Mouse (Mus musculus): ENCODE results near the gene Cdca3. TPM values are rescaled to one million over a fixed set of nuclear protein-coding genes. Genes with fewer than 3 reads are reported as not detected.

Cdca3 gene
- polyA plus RNA-seq (2014; fragmentation: Nextera tagmentation; extraction: Ambion mirVana) = 137 and 153 TPM in 2 replicates

DNA sequence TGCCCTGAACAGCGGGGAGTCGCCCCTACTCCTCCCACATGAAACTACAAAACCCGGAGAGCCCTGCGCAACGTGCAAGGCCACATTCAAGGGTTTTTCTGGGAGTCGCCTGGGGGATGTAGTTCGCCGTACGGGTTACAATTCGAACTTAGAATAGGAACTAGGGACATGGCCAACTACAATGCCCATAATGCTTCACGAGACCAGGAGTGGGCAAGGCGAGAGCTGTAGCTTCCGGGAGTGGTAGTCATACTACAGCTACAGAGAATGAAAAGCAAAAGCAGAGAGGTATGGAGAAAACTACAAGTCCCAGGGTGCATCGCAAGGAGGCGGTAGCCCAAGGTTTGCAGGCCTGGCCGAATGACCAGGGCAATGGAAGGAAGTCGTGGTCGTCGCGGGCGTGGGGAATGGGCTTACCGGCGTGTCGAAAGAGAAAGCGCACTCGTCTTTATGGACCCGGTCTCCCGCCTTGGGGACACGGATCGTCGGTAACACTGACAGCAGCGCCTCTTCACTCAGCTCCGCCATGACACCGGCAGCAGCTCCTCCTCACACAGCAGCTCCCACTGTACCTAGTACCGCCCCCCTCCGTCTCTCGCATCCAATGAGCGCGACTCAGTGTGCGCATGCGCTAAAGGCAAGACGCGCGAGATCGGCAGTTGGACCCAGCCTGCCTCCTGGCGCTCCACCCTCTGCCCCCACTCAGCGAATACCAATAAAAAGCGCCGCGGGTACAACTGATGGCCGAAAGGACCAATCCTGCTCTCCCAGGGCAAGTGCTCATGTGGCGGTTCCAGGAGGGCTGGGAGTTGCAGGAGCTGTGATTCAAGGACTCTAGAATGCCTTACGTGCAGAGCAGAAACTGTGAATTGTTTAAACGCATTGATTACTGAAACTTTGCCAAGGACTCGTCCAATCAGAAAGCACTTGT is at the start of gene Cdca3, which contains the start of gene Usp5:
Gene Cdca3, plus strand, starts transcription at position 680 of the 931 bp plus-strand sequence.
Gene Usp5, minus strand, starts transcription at position 617 of the 931 bp plus-strand sequence.
- peaks cover 19% of the 10 kb centered on the region for H3K36me3 ChIP-seq (ENCODE audit: control insufficient read depth, insufficient read depth, low read length)
- peaks cover 9% of the 10 kb centered on the region; the same call in 1 of the 2 replicates for H3K4me1 ChIP-seq (ENCODE audit: control insufficient read depth, insufficient read depth, low read length)
- peak within 1 kb of the TSS; percentile 78 for H3K9ac ChIP-seq (ENCODE audit: low read depth, low read length)
- peak within 1 kb of the TSS; percentile 93 for H3K4me2 ChIP-seq
- H3K4me3 ChIP-seq (ENCODE audit: low read depth, low read length) = peak within 1 kb of the TSS; percentile 60
- peak within 1 kb of the TSS; percentile 92 for H3K27ac ChIP-seq (ENCODE audit: low read depth, low read length)
- no peaks in the 10 kb centered on the region for H3K9me3 ChIP-seq (replicated peaks; ENCODE audit: control insufficient read depth, low read length)
- peak; percentile 93 for ATAC-seq (replicated peaks; ENCODE audit: insufficient number of reproducible peaks, low FRiP score, low TSS enrichment)
- no peaks in the 10 kb centered on the region for H3K27me3 ChIP-seq (ENCODE audit: control insufficient read depth, insufficient read depth, low read length)
- WGBS (ENCODE audit: insufficient replicate concordance) = under 1% methylated on average over 55 of the region's 55 CpGs

DNA sequence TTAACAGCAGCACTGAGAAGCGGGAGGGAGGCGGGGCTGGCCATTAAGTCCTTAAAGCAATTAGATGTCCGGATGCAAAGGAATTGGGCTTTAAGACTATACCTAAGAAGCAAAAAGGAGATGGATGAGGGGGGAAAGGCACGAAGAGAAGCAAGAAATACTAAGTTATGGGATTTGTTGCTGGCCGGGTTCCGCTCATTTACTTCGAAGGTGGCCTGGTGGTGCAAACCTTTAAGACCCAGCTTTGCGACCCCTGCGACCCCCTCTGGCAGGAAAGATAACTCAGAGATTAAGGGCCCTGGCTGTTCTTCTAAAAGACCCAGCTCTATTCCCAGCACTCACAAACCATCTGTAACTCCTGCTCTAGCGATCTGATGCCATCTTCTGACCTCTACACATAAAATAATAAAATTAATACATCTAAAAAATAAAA is 49.3 kb upstream of the Cdca3 start:
- no peak for ATAC-seq (replicated peaks; ENCODE audit: insufficient number of reproducible peaks, low FRiP score, low TSS enrichment)
- H3K9ac ChIP-seq (ENCODE audit: low read depth, low read length) = no peak overlapping the region; the same call in 1 of the 2 replicates

DNA sequence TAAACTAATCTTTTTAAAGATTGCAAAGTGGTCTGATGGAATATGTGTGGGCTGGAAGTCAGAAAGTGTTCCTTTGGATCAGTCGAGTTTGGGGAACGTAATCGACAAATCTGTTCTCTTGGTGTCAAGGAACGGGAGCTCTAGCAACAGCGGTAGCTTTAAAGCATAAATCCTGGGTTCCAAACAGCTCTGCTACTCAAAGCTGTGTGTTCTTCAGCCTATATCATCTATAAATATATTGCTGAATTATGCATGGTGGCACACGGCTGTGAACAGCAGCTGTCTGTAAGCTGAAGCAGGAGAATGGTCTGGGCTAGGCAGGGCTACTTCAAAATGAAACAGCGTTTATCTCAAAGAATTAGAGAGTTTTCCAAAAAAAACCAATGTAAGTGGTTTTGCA is 48.4 kb upstream of the Cdca3 start:
- no peak for ATAC-seq (replicated peaks; ENCODE audit: insufficient number of reproducible peaks, low FRiP score, low TSS enrichment)
- no peaks in the 10 kb centered on the region for H3K9me3 ChIP-seq (replicated peaks; ENCODE audit: control insufficient read depth, low read length)
- no peak overlapping the region for H3K4me3 ChIP-seq (ENCODE audit: low read depth, low read length)
- no peak overlapping the region for H3K27ac ChIP-seq (ENCODE audit: low read depth, low read length)
- peaks cover 23% of the 10 kb centered on the region for H3K27me3 ChIP-seq (ENCODE audit: control insufficient read depth, insufficient read depth, low read length)
- WGBS (ENCODE audit: insufficient replicate concordance) = 83% methylated on average over 7 of the region's 7 CpGs
- H3K9ac ChIP-seq (ENCODE audit: low read depth, low read length) = no peak overlapping the region
- no peaks in the 10 kb centered on the region for H3K36me3 ChIP-seq (ENCODE audit: control insufficient read depth, insufficient read depth, low read length)
- H3K4me1 ChIP-seq (ENCODE audit: control insufficient read depth, insufficient read depth, low read length) = peaks cover 5% of the 10 kb centered on the region; the same call in 1 of the 2 replicates
- no peak overlapping the region for H3K4me2 ChIP-seq

More for the DNA sequence above, 49.3 kb upstream of the Cdca3 start:
- H3K27me3 ChIP-seq (ENCODE audit: control insufficient read depth, insufficient read depth, low read length) = peaks cover 23% of the 10 kb centered on the region
- H3K4me1 ChIP-seq (ENCODE audit: control insufficient read depth, insufficient read depth, low read length) = peaks cover 5% of the 10 kb centered on the region; the same call in 1 of the 2 replicates
- H3K36me3 ChIP-seq (ENCODE audit: control insufficient read depth, insufficient read depth, low read length) = no peaks in the 10 kb centered on the region
- H3K9me3 ChIP-seq (replicated peaks; ENCODE audit: control insufficient read depth, low read length) = no peaks in the 10 kb centered on the region
- 7% methylated on average over 10 of the region's 10 CpGs for WGBS (ENCODE audit: insufficient replicate concordance)
- no peak overlapping the region for H3K27ac ChIP-seq (ENCODE audit: low read depth, low read length)
- peak overlapping the region; percentile 73 for H3K4me2 ChIP-seq
- peak overlapping the region; percentile 43 for H3K4me3 ChIP-seq (ENCODE audit: low read depth, low read length)

DNA sequence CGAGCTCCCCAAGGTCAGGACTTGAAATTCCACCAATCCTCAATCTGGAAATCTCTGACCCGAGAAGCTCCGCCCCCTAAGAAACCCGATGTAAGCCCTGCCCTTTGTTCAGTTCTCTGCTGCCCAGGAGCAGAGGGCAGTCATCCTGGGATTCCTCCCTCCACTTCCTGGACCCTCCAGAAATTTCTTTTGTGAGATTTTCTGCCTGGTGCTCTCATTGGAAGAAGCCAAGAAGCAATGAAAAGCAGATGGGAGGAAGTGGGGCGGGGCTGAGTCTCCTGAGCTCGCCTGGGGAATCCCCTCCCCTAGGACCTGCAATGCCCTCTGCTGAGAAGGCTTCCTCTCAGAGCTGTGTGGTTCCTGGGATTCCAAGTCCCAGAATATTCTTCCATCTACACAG is 46.9 kb upstream of the Cdca3 start:
- 16% methylated on average over 6 of the region's 6 CpGs for WGBS (ENCODE audit: insufficient replicate concordance)
- Histone ChIP-seq H3K27ac (ENCODE audit: low read depth, low read length) (no peak overlapping the region), H3K36me3 (ENCODE audit: control insufficient read depth, insufficient read depth, low read length) (no peaks in the 10 kb centered on the region), H3K9ac (ENCODE audit: low read depth, low read length) (no peak overlapping the region), H3K4me2 (peak overlapping the region; percentile 47), H3K27me3 (ENCODE audit: control insufficient read depth, insufficient read depth, low read length) (peaks cover 23% of the 10 kb centered on the region), H3K4me3 (ENCODE audit: low read depth, low read length) (peak overlapping the region; percentile 27), H3K9me3 (replicated peaks; ENCODE audit: control insufficient read depth, low read length) (no peaks in the 10 kb centered on the region), H3K4me1 (ENCODE audit: control insufficient read depth, insufficient read depth, low read length) (peaks cover 5% of the 10 kb centered on the region; the same call in 1 of the 2 replicates)
- ATAC-seq (replicated peaks; ENCODE audit: insufficient number of reproducible peaks, low FRiP score, low TSS enrichment) = no peak

DNA sequence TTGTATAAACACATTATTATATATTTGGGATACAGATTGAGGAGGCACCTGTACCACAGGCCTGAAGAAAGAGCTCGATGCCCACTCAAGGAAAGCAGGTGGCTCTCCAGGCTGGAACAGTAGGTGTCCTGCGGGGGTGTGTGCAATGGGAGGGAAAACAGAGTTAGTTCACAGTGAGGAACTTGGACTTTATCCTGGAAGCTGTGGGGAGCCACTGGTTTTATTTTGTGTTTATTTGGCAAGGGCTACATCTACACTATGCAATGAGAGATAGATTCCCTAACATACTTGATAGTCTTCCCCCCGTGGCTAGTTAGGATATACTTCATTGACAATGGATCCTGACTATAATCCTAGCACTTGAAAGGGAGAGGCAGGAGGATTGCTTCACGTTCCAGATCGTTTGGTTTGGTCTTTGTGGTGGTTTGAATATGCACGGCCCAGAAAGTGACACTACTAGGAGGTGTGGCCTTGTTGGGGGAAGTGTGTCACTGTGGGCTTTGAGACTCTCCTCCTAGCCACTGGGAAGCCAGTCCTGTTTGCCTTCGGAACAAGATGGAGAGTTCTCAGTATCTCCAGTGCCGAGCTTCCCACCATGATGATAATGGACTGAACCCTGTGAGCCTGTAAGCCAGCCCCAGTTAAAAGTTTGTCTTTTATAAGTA is 42.5 kb upstream of the Cdca3 start:
- no peaks in the 10 kb centered on the region for H3K9me3 ChIP-seq (replicated peaks; ENCODE audit: control insufficient read depth, low read length)
- H3K36me3 ChIP-seq (ENCODE audit: control insufficient read depth, insufficient read depth, low read length) = no peaks in the 10 kb centered on the region
- ATAC-seq (replicated peaks; ENCODE audit: insufficient number of reproducible peaks, low FRiP score, low TSS enrichment) = no peak
- WGBS (ENCODE audit: insufficient replicate concordance) = 52% methylated on average over 8 of the region's 8 CpGs
- no peaks in the 10 kb centered on the region for H3K27me3 ChIP-seq (ENCODE audit: control insufficient read depth, insufficient read depth, low read length)
- H3K9ac ChIP-seq (ENCODE audit: low read depth, low read length) = no peak overlapping the region
- H3K4me1 ChIP-seq (ENCODE audit: control insufficient read depth, insufficient read depth, low read length) = peaks cover 3% of the 10 kb centered on the region; the same call in 1 of the 2 replicates
- H3K4me2 ChIP-seq = no peak overlapping the region
- no peak overlapping the region for H3K27ac ChIP-seq (ENCODE audit: low read depth, low read length)
- no peak overlapping the region for H3K4me3 ChIP-seq (ENCODE audit: low read depth, low read length)

DNA sequence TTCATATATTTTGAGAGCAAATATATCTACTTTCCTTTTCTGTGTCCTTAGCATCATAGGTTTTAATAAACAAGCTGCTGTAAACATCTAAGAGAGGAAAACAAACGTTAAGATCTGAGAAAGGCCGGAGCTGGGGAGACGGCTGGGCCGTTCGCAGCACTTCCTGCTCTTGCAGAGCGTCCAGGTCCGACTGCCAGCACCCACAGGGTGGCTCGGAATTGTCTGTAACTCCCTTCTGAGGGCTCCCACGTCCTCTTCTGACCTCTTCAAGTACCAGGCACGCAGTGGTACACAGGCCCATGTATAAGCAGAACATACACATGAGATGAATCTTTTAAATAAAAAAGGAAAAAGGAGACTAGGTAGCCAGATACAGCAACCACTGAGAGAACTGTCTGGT is 41.6 kb upstream of the Cdca3 start:
- no peak overlapping the region for H3K9ac ChIP-seq (ENCODE audit: low read depth, low read length)
- no peaks in the 10 kb centered on the region; the same call in 1 of the 2 replicates for H3K4me1 ChIP-seq (ENCODE audit: control insufficient read depth, insufficient read depth, low read length)
- H3K27me3 ChIP-seq (ENCODE audit: control insufficient read depth, insufficient read depth, low read length) = no peaks in the 10 kb centered on the region
- no peak overlapping the region for H3K27ac ChIP-seq (ENCODE audit: low read depth, low read length)
- no peaks in the 10 kb centered on the region for H3K9me3 ChIP-seq (replicated peaks; ENCODE audit: control insufficient read depth, low read length)
- 69% methylated on average over 10 of the region's 10 CpGs for WGBS (ENCODE audit: insufficient replicate concordance)
- H3K4me3 ChIP-seq (ENCODE audit: low read depth, low read length) = no peak overlapping the region
- no peak for ATAC-seq (replicated peaks; ENCODE audit: insufficient number of reproducible peaks, low FRiP score, low TSS enrichment)
- H3K36me3 ChIP-seq (ENCODE audit: control insufficient read depth, insufficient read depth, low read length) = no peaks in the 10 kb centered on the region
- no peak overlapping the region for H3K4me2 ChIP-seq

DNA sequence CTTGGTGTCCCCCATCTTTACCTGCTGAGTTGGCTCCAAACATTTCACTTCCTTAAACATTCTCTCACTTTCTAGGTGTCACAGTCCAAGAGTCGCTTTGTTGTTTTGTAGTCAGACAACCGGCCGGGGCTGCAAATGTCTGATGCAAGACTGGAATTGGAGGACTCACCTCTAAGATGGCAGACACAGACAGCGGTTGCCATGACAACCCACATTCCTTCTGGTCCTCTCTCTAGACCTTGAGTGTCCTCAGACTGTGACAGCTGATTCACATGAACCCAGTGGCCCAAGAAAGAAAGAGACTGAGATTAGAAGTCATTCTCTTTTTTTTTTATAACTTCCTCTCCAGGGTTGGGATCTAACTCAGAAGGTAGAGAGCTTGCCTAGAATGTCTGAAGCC is 39.8 kb upstream of the Cdca3 start:
- Histone ChIP-seq H3K4me1 (ENCODE audit: control insufficient read depth, insufficient read depth, low read length) (no peaks in the 10 kb centered on the region), H3K9ac (ENCODE audit: low read depth, low read length) (no peak overlapping the region), H3K9me3 (replicated peaks; ENCODE audit: control insufficient read depth, low read length) (no peaks in the 10 kb centered on the region), H3K4me2 (no peak overlapping the region), H3K27ac (ENCODE audit: low read depth, low read length) (no peak overlapping the region), H3K4me3 (ENCODE audit: low read depth, low read length) (no peak overlapping the region), H3K36me3 (ENCODE audit: control insufficient read depth, insufficient read depth, low read length) (no peaks in the 10 kb centered on the region), H3K27me3 (ENCODE audit: control insufficient read depth, insufficient read depth, low read length) (no peaks in the 10 kb centered on the region)
- WGBS (ENCODE audit: insufficient replicate concordance) = 81% methylated on average over 4 of the region's 4 CpGs
- no peak for ATAC-seq (replicated peaks; ENCODE audit: insufficient number of reproducible peaks, low FRiP score, low TSS enrichment)

DNA sequence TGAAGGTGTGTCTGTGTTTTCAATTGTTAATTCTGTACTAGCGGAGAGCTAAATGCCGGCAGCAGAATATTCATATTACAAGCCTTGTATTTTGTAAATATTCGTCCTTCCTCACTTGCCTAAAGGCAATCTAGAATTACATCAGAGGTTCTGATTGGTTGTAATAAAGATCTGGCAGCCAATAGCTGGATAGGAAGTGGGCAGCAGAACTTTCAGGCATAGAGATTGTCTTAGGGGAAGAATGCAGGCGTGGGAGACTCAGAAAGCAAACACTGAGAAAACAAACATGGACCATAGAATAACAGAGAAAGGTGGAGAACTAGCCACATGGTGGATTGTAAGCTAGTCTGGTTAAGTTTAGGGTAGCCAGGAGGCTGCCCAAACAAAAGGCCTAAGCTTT is 39.2 kb upstream of the Cdca3 start:
- WGBS (ENCODE audit: insufficient replicate concordance) = 60% methylated on average over 4 of the region's 4 CpGs
- H3K27ac ChIP-seq (ENCODE audit: low read depth, low read length) = no peak overlapping the region
- ATAC-seq (replicated peaks; ENCODE audit: insufficient number of reproducible peaks, low FRiP score, low TSS enrichment) = no peak

More for the DNA sequence above, 39.2 kb upstream of the Cdca3 start:
- Histone ChIP-seq H3K9me3 (replicated peaks; ENCODE audit: control insufficient read depth, low read length) (no peaks in the 10 kb centered on the region), H3K27me3 (ENCODE audit: control insufficient read depth, insufficient read depth, low read length) (no peaks in the 10 kb centered on the region), H3K4me2 (no peak overlapping the region), H3K4me3 (ENCODE audit: low read depth, low read length) (no peak overlapping the region), H3K9ac (ENCODE audit: low read depth, low read length) (no peak overlapping the region), H3K4me1 (ENCODE audit: control insufficient read depth, insufficient read depth, low read length) (no peaks in the 10 kb centered on the region), H3K36me3 (ENCODE audit: control insufficient read depth, insufficient read depth, low read length) (no peaks in the 10 kb centered on the region)
